Comparison of ENCODE assay signal across 22 mouse cellular contexts in genomic region chr8:118635296-118636060, GRCm38 (mm10).
DNase-seq lines count a peak whose midpoint lies in the region; ATAC-seq and TF ChIP-seq lines count a peak whose summit lies in the region.
"Had no signal": no experiment of that assay in that cellular context is flagged by ENCODE, and none has a peak within 500 bp of the region (broad histone marks: within the 10 kb centered on the region; RNA-seq: fewer than 3 reads in every experiment).

No protein-coding gene starts in this region.

- no peak for ATAC-seq in intestine, embryonic 16.5 days
- ATAC-seq: forebrain, postnatal 0 days; intestine, embryonic 15.5 days had no signal

- H3K36me3 ChIP-seq in testis, adult 2 months (ENCODE audit: control insufficient read depth, insufficient read depth, low read length) = no peaks in the 10 kb centered on the region
- H3K36me3 ChIP-seq in intestine, embryonic 16.5 days (ENCODE audit: control insufficient read depth, insufficient read depth, low read length) = no peaks in the 10 kb centered on the region
- H3K36me3 ChIP-seq: embryonic facial prominence, embryonic 12.5 days; heart, embryonic 12.5 days; intestine, embryonic 15.5 days; liver, embryonic 15.5 days; midbrain, embryonic 10.5 days had no signal

- peak overlapping the region; percentile 41 for H3K4me3 ChIP-seq in testis, adult 2 months (ENCODE audit: control insufficient read depth, low read depth, low read length)
- H3K4me3 ChIP-seq in intestine, embryonic 16.5 days (ENCODE audit: low read length) = no peak overlapping the region
- H3K4me3 ChIP-seq: embryonic facial prominence, embryonic 12.5 days; heart, embryonic 12.5 days; intestine, embryonic 15.5 days; liver, embryonic 15.5 days; midbrain, embryonic 10.5 days had no signal

- H3K4me1 ChIP-seq in testis, adult 2 months (ENCODE audit: control insufficient read depth, insufficient read depth, low read length) = peaks cover 14% of the 10 kb centered on the region
- H3K4me1 ChIP-seq in intestine, embryonic 16.5 days (ENCODE audit: control insufficient read depth, insufficient read depth, low read length) = no peaks in the 10 kb centered on the region
- H3K4me1 ChIP-seq: heart, embryonic 12.5 days; intestine, embryonic 15.5 days; liver, embryonic 15.5 days; midbrain, embryonic 10.5 days had no signal

- no peaks in the 10 kb centered on the region for H3K9me3 ChIP-seq in intestine, embryonic 16.5 days (ENCODE audit: control insufficient read depth, low read length)
- H3K9me3 ChIP-seq: embryonic facial prominence, embryonic 12.5 days; heart, embryonic 12.5 days; intestine, embryonic 15.5 days; liver, embryonic 15.5 days; midbrain, embryonic 10.5 days had no signal

- H3K4me2 ChIP-seq in intestine, embryonic 16.5 days (ENCODE audit: low read depth, low read length) = no peak overlapping the region
- H3K4me2 ChIP-seq: embryonic facial prominence, embryonic 12.5 days; heart, embryonic 12.5 days; hindbrain, embryonic 14.5 days; intestine, embryonic 15.5 days; liver, embryonic 15.5 days had no signal

- TF ChIP-seq CTCF in testis, adult 2 months (IDR thresholded peaks at IDR 0.05; ENCODE audit: control insufficient read depth, insufficient read depth, insufficient replicate concordance, low read depth, low read length) = no peak

- no peak for DNase-seq in testis, postnatal 14 days (ENCODE audit: low spot score)
- DNase-seq in cerebellum, adult 11 months = peak; percentile 22
- peak; percentile 28 for DNase-seq in cerebellum, adult 9-10 months
- peak; percentile 64 for DNase-seq in retina, postnatal 1 day
- DNase-seq in left cerebral cortex, adult 8-10 months (ENCODE audit: low spot score in 2 of 2) = no peak
- DNase-seq: adrenal gland, postnatal 25 days; forebrain, postnatal 0 days; heart, adult 11 months; heart, postnatal 14 days; kidney, postnatal 4 days; layer of hippocampus, adult 9-11 months; right cerebral cortex, postnatal 14 days; thymus, adult 2 months had no signal

- H3K27me3 ChIP-seq in testis, adult 2 months (ENCODE audit: control insufficient read depth, insufficient read depth, low read length) = no peaks in the 10 kb centered on the region
- no peaks in the 10 kb centered on the region for H3K27me3 ChIP-seq in intestine, embryonic 16.5 days (replicated peaks; ENCODE audit: control insufficient read depth, insufficient read depth, low read length)
- H3K27me3 ChIP-seq: embryonic facial prominence, embryonic 12.5 days; heart, embryonic 12.5 days; intestine, embryonic 15.5 days; liver, embryonic 15.5 days had no signal

- no peak for TF ChIP-seq POLR2A in testis, adult 2 months (IDR thresholded peaks at IDR 0.05; ENCODE audit: control insufficient read depth, low read depth, low read length)

- H3K9ac ChIP-seq in intestine, embryonic 16.5 days (ENCODE audit: low read depth, low read length) = no peak overlapping the region
- H3K9ac ChIP-seq: embryonic facial prominence, embryonic 12.5 days; forebrain, postnatal 0 days; heart, embryonic 12.5 days; hindbrain, embryonic 14.5 days; intestine, embryonic 15.5 days; liver, embryonic 15.5 days had no signal

- H3K27ac ChIP-seq in testis, adult 2 months (ENCODE audit: control insufficient read depth, insufficient read depth, low read depth, low read length) = no peak overlapping the region
- H3K27ac ChIP-seq in intestine, embryonic 16.5 days (ENCODE audit: low read length) = no peak overlapping the region
- H3K27ac ChIP-seq: embryonic facial prominence, embryonic 12.5 days; hindbrain, embryonic 14.5 days; intestine, embryonic 15.5 days; liver, embryonic 15.5 days; macrophage; midbrain, embryonic 10.5 days had no signal

- WGBS in intestine, embryonic 16.5 days = 76% methylated on average over 22 of the region's 22 CpGs

Comparison
In these comparisons a context has a peak if more than half of its experiments do, and no peak if none do; other contexts are left out.
1. DNase-seq: peak in cerebellum, adult 11 months (single experiment), cerebellum, adult 9-10 months (single experiment) and retina, postnatal 1 day (single experiment); none in testis, postnatal 14 days (single experiment) and left cerebral cortex, adult 8-10 months (0 of 2).